Mouse (Mus musculus) myocyte (in vitro differentiated cells): ENCODE data around the gene Epb41l1. TPM values are rescaled to one million over a fixed set of nuclear protein-coding genes. Genes with fewer than 3 reads are reported as not detected.
A peak's percentile ranks its signal among the peaks of the same experiment; 100 is the strongest.

ENCODE experiments used
- H3K27me3 ChIP-seq: one replicate; pipeline ENCODE4 v1.6.1; 2011; ENCODE audit not compliant: control insufficient read depth, insufficient read depth, insufficient read length
- H3K36me3 ChIP-seq: one replicate; pipeline ENCODE4 v1.6.1; 2011; ENCODE audit not compliant: control insufficient read depth, insufficient read depth
- H3K4me2 ChIP-seq: one replicate; pipeline ENCODE4 v1.6.1; 2011; ENCODE audit warnings: low read depth, control low read depth
- H3K4me3 ChIP-seq: one replicate; pipeline ENCODE4 v1.5.1; 2011; ENCODE audit warnings: mild to moderate bottlenecking, control low read depth, moderate library complexity
- H3K79me2 ChIP-seq: one replicate; pipeline ENCODE4 v1.6.1; 2011; ENCODE audit not compliant: control insufficient read depth, insufficient read depth
- H3ac ChIP-seq: one replicate; pipeline ENCODE4 v1.6.1; 2011; ENCODE audit not compliant: control insufficient read depth, insufficient read length
- CEBPB ChIP-seq: IDR thresholded peaks from 2 replicates; pipeline ENCODE4 v1.6.1; 2011; ENCODE audit warnings: mild to moderate bottlenecking, moderate library complexity; ENCODE audit not compliant: poor library complexity, insufficient read depth, severe bottlenecking
- E2F4 ChIP-seq: IDR thresholded peaks from one replicate; pipeline ENCODE4 v1.6.1; 2011; ENCODE audit warnings: mild to moderate bottlenecking, control low read depth, moderate library complexity; ENCODE audit not compliant: insufficient read depth
- MAX ChIP-seq: IDR thresholded peaks from one replicate; pipeline ENCODE4 v1.6.1; 2011; ENCODE audit warnings: low read depth, mild to moderate bottlenecking, control low read depth
- MYOD1 ChIP-seq, 3 experiments: IDR thresholded peaks; one replicate each; pipeline ENCODE4 v1.6.1; 2011; ENCODE audit warnings: control low read depth in 2 of 3, low read depth in 2 of 3, mild to moderate bottlenecking in 2 of 3, moderate library complexity in 1 of 3; ENCODE audit not compliant: insufficient read length in 2 of 3, control insufficient read depth in 1 of 3
- MYOG ChIP-seq, 3 experiments: IDR thresholded peaks; one replicate each; pipeline ENCODE4 v1.6.1; 2011; ENCODE audit warnings: control low read depth in 2 of 3, low read depth in 2 of 3, mild to moderate bottlenecking in 2 of 3; ENCODE audit not compliant: insufficient read length in 2 of 3, control insufficient read depth in 1 of 3, insufficient read depth in 1 of 3
- POLR2A ChIP-seq: IDR thresholded peaks from one replicate; pipeline ENCODE4 v1.6.1; 2011; ENCODE audit warnings: low read depth, mild to moderate bottlenecking, control low read depth, moderate library complexity; ENCODE audit not compliant: insufficient read length
- POLR2AphosphoS2 ChIP-seq: IDR thresholded peaks from one replicate; pipeline ENCODE4 v1.6.1; 2011; ENCODE audit warnings: low read depth, control low read depth; ENCODE audit not compliant: insufficient read length
- REST ChIP-seq: IDR thresholded peaks from one replicate; pipeline ENCODE4 v1.6.1; 2011; ENCODE audit warnings: mild to moderate bottlenecking, control low read depth, moderate library complexity; ENCODE audit not compliant: insufficient read depth, insufficient read length
- SRF ChIP-seq: IDR thresholded peaks from one replicate; pipeline ENCODE4 v1.6.1; 2011; ENCODE audit warnings: low read depth; ENCODE audit not compliant: control insufficient read depth, insufficient read length
- TCF12 ChIP-seq: IDR thresholded peaks from one replicate; pipeline ENCODE4 v1.6.1; 2011; ENCODE audit warnings: mild to moderate bottlenecking, control low read depth; ENCODE audit not compliant: poor library complexity, insufficient read depth, severe bottlenecking
- TCF3 ChIP-seq: IDR thresholded peaks from one replicate; pipeline ENCODE4 v1.6.1; 2011; ENCODE audit warnings: low read depth, control low read depth; ENCODE audit not compliant: insufficient read length
- USF1 ChIP-seq: IDR thresholded peaks from one replicate; pipeline ENCODE4 v1.6.1; 2011; ENCODE audit warnings: low read depth, mild to moderate bottlenecking, control low read depth, moderate library complexity
- polyA plus RNA-seq: library from polyadenylated mRNA; unstranded; fragments of >200 nt; fragmentation: generic; extraction: Trizol; gene quantifications from one replicate; pipeline ENCODE4 v1.2.1, GENCODE M21; 2012; ENCODE audit warnings: missing spikeins

Epb41l1 gene
- polyA plus RNA-seq, 1 experiment, result 16.9 TPM

DNA sequence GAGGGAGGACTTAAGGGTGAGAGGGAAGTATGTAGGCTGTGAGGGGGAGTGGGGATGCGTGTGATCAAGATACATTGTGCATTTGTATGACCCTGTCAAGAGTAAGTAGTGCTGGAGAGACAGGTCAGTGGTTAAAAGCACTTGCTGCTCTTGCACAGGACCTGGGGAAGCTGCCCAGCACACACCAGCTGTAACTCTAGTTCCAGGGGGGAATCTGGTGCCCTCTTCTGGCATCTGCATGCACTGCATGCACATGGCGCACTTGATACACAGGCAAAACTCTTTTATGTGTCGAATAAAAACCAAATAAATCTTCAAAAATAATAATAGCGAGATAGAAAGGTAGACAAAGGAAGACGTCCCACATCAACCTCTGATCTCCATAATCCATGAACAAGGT, 77.2 kb downstream of the Epb41l1 start:
- H3K27me3 ChIP-seq, result no peaks in the 10 kb centered on the region
- no peak overlapping the region for H3ac ChIP-seq
- TF ChIP-seq CEBPB, result no peak
- peak in 1 of 3 experiments; percentile 42 for TF ChIP-seq MYOG (IDR thresholded peaks at IDR 0.05; ENCODE audit: control insufficient read depth in 1 of 3, insufficient read depth in 1 of 3, insufficient read length in 2 of 3, low read depth in 2 of 3)
- no peak for TF ChIP-seq E2F4
- no peak for TF ChIP-seq TCF3
- no peak for TF ChIP-seq POLR2A
- peak in 1 of 3 experiments; percentile 15 for TF ChIP-seq MYOD1 (IDR thresholded peaks at IDR 0.05; ENCODE audit: control insufficient read depth in 1 of 3, insufficient read length in 2 of 3, low read depth in 2 of 3)
- no peak overlapping the region for H3K4me2 ChIP-seq
- no peaks in the 10 kb centered on the region for H3K36me3 ChIP-seq
- H3K4me3 ChIP-seq, result no peak overlapping the region
- H3K79me2 ChIP-seq, result no peaks in the 10 kb centered on the region

DNA sequence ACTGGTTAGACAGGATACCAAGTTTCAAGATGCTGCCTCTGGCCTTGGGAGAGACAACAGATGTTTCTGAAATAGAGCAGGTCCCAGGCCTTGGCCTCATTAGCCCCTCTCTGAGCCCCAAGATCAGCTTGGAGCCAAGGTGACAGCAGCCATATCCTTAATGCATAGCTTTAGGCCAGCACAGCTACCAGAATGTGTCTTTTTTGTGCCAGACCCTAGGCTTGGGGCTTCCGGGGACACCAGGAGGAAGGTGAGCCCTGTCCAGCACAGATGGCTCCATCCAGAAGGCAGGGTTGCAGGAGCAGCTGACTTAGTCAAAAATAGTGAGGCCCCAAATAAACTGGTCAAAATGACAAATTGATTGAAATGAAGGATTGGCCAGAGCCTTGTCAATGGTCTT, 80.3 kb downstream of the Epb41l1 start:
- TF ChIP-seq MYOD1 (IDR thresholded peaks at IDR 0.05; ENCODE audit: control insufficient read depth in 1 of 3, insufficient read length in 2 of 3, low read depth in 2 of 3) (no peak), POLR2A (no peak), E2F4 (no peak), TCF12 (no peak), SRF (no peak), MYOG (IDR thresholded peaks at IDR 0.05; ENCODE audit: control insufficient read depth in 1 of 3, insufficient read depth in 1 of 3, insufficient read length in 2 of 3, low read depth in 2 of 3) (no peak), TCF3 (no peak), MAX (no peak), REST (no peak)
- H3K79me2 ChIP-seq, result no peaks in the 10 kb centered on the region
- no peak overlapping the region for H3ac ChIP-seq
- no peak overlapping the region for H3K4me2 ChIP-seq
- no peaks in the 10 kb centered on the region for H3K27me3 ChIP-seq
- H3K4me3 ChIP-seq, result no peak overlapping the region
- H3K36me3 ChIP-seq, result no peaks in the 10 kb centered on the region

DNA sequence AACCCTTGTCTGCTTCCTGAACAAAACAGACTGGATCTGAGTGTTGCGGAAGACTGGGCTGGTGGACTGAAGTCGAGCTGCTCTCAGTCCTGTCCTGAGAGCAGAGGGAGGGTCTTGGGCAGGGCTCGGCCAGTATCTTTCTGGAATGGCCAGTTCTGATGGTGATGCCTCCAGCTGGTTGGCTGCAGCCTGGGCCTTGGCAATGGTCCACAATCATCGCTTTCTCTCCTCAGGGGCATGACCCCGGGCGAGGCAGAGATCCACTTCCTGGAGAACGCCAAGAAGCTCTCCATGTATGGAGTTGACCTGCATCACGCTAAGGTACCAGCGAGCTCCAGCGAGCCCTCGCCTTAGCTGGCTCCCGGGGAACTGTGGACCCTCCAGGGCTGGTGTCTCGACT, 84.8 kb downstream of the Epb41l1 start:
- H3K4me2 ChIP-seq, result no peak overlapping the region
- H3ac ChIP-seq, result no peak overlapping the region
- no peaks in the 10 kb centered on the region for H3K27me3 ChIP-seq
- H3K36me3 ChIP-seq, result no peaks in the 10 kb centered on the region
- no peak for TF ChIP-seq REST
- no peak for TF ChIP-seq MYOD1 (IDR thresholded peaks at IDR 0.05; ENCODE audit: control insufficient read depth in 1 of 3, insufficient read length in 2 of 3, low read depth in 2 of 3)
- no peak for TF ChIP-seq POLR2A
- no peak for TF ChIP-seq CEBPB
- no peak for TF ChIP-seq SRF
- TF ChIP-seq E2F4, result no peak
- no peak for TF ChIP-seq TCF3
- H3K79me2 ChIP-seq, result no peaks in the 10 kb centered on the region
- no peak overlapping the region for H3K4me3 ChIP-seq

DNA sequence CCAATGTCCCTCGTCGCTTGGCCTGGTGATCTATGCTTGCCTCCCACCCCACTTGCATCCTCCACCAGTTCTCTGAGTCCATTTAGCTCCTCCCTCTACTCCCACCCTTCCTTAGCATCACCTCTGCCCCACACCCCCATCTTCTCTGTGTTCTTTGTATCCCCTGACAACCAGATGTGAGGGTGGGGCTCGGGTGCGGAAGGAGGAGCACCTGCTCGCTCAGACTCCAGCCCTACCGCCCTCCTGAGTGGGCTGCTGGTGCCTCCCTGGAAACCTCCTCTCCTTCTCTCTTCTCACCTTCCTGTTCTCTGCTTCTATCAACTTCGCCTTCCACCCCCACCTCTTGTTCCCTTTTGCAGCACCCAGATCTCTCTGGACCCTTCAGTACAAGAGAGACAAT, 91.3 kb downstream of the Epb41l1 start:
- H3K4me3 ChIP-seq, result no peak overlapping the region
- no peak overlapping the region for H3K4me2 ChIP-seq
- no peak overlapping the region for H3ac ChIP-seq
- H3K36me3 ChIP-seq, result no peaks in the 10 kb centered on the region
- no peaks in the 10 kb centered on the region for H3K27me3 ChIP-seq
- TF ChIP-seq SRF (no peak), REST (no peak), TCF3 (no peak), TCF12 (no peak), USF1 (no peak), POLR2AphosphoS2 (no peak), MYOG (IDR thresholded peaks at IDR 0.05; ENCODE audit: control insufficient read depth in 1 of 3, insufficient read depth in 1 of 3, insufficient read length in 2 of 3, low read depth in 2 of 3) (no peak), MYOD1 (IDR thresholded peaks at IDR 0.05; ENCODE audit: control insufficient read depth in 1 of 3, insufficient read length in 2 of 3, low read depth in 2 of 3) (no peak)
- H3K79me2 ChIP-seq, result no peaks in the 10 kb centered on the region

DNA sequence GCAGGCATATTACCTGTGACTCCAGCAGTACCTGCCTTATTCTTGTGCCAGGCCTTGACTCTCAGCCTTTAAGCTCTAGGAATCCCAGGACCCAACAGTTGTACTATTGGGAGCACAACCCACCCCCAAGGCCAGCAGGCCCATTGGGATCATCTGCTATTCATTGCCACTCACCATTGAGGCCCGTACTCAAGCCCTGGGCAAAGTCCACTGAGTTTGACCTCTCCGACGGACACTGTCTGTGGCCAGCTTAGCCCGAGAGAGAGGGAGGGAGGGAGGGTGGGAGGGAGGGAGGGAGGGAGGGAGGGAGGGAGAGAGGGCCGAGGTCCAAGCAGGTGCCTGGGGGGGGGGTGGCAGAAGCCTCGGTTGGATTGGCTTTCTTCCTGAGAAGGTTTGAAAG, 91.9 kb downstream of the Epb41l1 start:
- no peaks in the 10 kb centered on the region for H3K36me3 ChIP-seq

More for the DNA sequence above, 91.9 kb downstream of the Epb41l1 start:
- H3K79me2 ChIP-seq, result no peaks in the 10 kb centered on the region
- no peak for TF ChIP-seq TCF3
- TF ChIP-seq SRF, result no peak
- TF ChIP-seq MYOG (IDR thresholded peaks at IDR 0.05; ENCODE audit: control insufficient read depth in 1 of 3, insufficient read depth in 1 of 3, insufficient read length in 2 of 3, low read depth in 2 of 3), result no peak
- TF ChIP-seq POLR2A, result no peak
- no peak for TF ChIP-seq MYOD1 (IDR thresholded peaks at IDR 0.05; ENCODE audit: control insufficient read depth in 1 of 3, insufficient read length in 2 of 3, low read depth in 2 of 3)
- TF ChIP-seq TCF12, result no peak
- TF ChIP-seq POLR2AphosphoS2, result no peak
- no peak for TF ChIP-seq USF1
- TF ChIP-seq CEBPB, result no peak
- no peak for TF ChIP-seq REST
- no peaks in the 10 kb centered on the region for H3K27me3 ChIP-seq
- H3K4me2 ChIP-seq, result no peak overlapping the region
- H3K4me3 ChIP-seq, result no peak overlapping the region
- no peak overlapping the region for H3ac ChIP-seq
